Mouse (Mus musculus) MEL (cell line): ENCODE results near the gene Grap. TPM values are rescaled to one million over a fixed set of nuclear protein-coding genes. Genes with fewer than 3 reads are reported as not detected.
A peak's percentile ranks its signal among the peaks of the same experiment; 100 is the strongest.

Experiments used
- DNase-seq: peaks from one replicate; pipeline ENCODE4 v3.0.0; 2011; ENCODE audit warnings: low read depth, low spot score
- H3K27ac ChIP-seq: 2 replicates; pipeline ENCODE4 v1.5.1; 2012; ENCODE audit warnings: low read depth, mild to moderate bottlenecking, control low read depth, low read length, moderate library complexity; ENCODE audit not compliant: control insufficient read depth
- H3K27me3 ChIP-seq, 2 experiments: fragments of 150-350 bp in 1 of 2; sonication (generic) in 1 of 2; 2 replicates each; pipeline ENCODE4 v1.6.1; 2012; ENCODE audit warnings: low read length in 2 of 2, mild to moderate bottlenecking in 2 of 2, improper control_type of control experiment in 1 of 2, moderate library complexity in 1 of 2; ENCODE audit not compliant: insufficient read depth in 2 of 2, control insufficient read depth in 1 of 2
- H3K36me3 ChIP-seq, 2 experiments: 2 replicates each; pipeline ENCODE4 v1.6.1; 2012 to 2014; ENCODE audit warnings: low read length in 2 of 2, improper control_type of control experiment in 1 of 2, inconsistent platforms in 1 of 2, mild to moderate bottlenecking in 1 of 2; ENCODE audit not compliant: insufficient read depth in 2 of 2, control insufficient read depth in 1 of 2
- H3K4me1 ChIP-seq, 2 experiments: fragments of 150-350 bp in 1 of 2; sonication (generic) in 1 of 2; 2 replicates each; pipeline ENCODE4 v1.6.1; 2012; ENCODE audit warnings: low read length in 2 of 2, improper control_type of control experiment in 1 of 2, mild to moderate bottlenecking in 1 of 2; ENCODE audit not compliant: insufficient read depth in 2 of 2, control insufficient read depth in 1 of 2
- H3K4me3 ChIP-seq, 2 experiments: fragments of 150-350 bp in 1 of 2; sonication (generic) in 1 of 2; 2 replicates each; pipeline ENCODE4 v1.5.1; 2012; ENCODE audit warnings: low read depth in 2 of 2, low read length in 2 of 2, mild to moderate bottlenecking in 2 of 2, moderate library complexity in 2 of 2, control low read depth in 1 of 2, improper control_type of control experiment in 1 of 2; ENCODE audit not compliant: control insufficient read depth in 1 of 2, insufficient read depth in 1 of 2
- H3K79me2 ChIP-seq: 2 replicates; pipeline ENCODE4 v1.6.1; 2012; ENCODE audit warnings: mild to moderate bottlenecking, low read length, moderate library complexity; ENCODE audit not compliant: control insufficient read depth, poor library complexity, insufficient read depth
- H3K9ac ChIP-seq: 2 replicates; pipeline ENCODE4 v1.6.1; 2012; ENCODE audit warnings: low read depth, mild to moderate bottlenecking, control low read depth, low read length, moderate library complexity; ENCODE audit not compliant: control insufficient read depth, poor library complexity, severe bottlenecking
- H3K9me3 ChIP-seq: fragments of 150-350 bp; sonication (generic); replicated peaks from 2 replicates; pipeline ENCODE4 v1.6.1; 2012; ENCODE audit warnings: mild to moderate bottlenecking, low read length, improper control_type of control experiment, moderate library complexity; ENCODE audit not compliant: insufficient read depth
- CHD2 ChIP-seq: IDR thresholded peaks from 2 replicates; pipeline ENCODE4 v1.6.1; 2011; ENCODE audit warnings: low read length, improper control_type of control experiment
- CTCF ChIP-seq, 3 experiments: IDR thresholded peaks in 2 of 3; conservative IDR thresholded peaks in 1 of 3; 2 replicates each; pipeline ENCODE4 v1.5.1; 2011 to 2012; ENCODE audit warnings: low read length in 3 of 3, low read depth in 2 of 3, mild to moderate bottlenecking in 2 of 3, improper control_type of control experiment in 1 of 3, inconsistent platforms in 1 of 3, mixed read lengths in 1 of 3, moderate library complexity in 1 of 3; ENCODE audit not compliant: control insufficient read depth in 1 of 3, insufficient read depth in 1 of 3, poor library complexity in 1 of 3, severe bottlenecking in 1 of 3
- E2F4 ChIP-seq: IDR thresholded peaks from 2 replicates; pipeline ENCODE4 v1.6.1; 2011; ENCODE audit warnings: low read depth, low read length, improper control_type of control experiment, borderline replicate concordance
- EP300 ChIP-seq, 2 experiments: IDR thresholded peaks; 2 replicates each; pipeline ENCODE4 v1.6.1; 2011; ENCODE audit warnings: improper control_type of control experiment in 2 of 2, low read length in 2 of 2, low read depth in 1 of 2, mild to moderate bottlenecking in 1 of 2
- ETS1 ChIP-seq: IDR thresholded peaks from 2 replicates; pipeline ENCODE4 v1.6.1; 2012; ENCODE audit warnings: low read depth, mild to moderate bottlenecking, inconsistent platforms, low read length, improper control_type of control experiment, moderate library complexity
- GATA1 ChIP-seq: IDR thresholded peaks from 2 replicates; pipeline ENCODE4 v1.6.1; 2011; ENCODE audit warnings: low read depth, low read length, improper control_type of control experiment
- HCFC1 ChIP-seq: IDR thresholded peaks from 2 replicates; pipeline ENCODE4 v1.6.1; 2012; ENCODE audit warnings: low read depth, mild to moderate bottlenecking, inconsistent platforms, low read length, improper control_type of control experiment, moderate library complexity
- JUND ChIP-seq: IDR thresholded peaks from 2 replicates; pipeline ENCODE4 v1.6.1; 2011; ENCODE audit warnings: low read depth, mild to moderate bottlenecking, improper control_type of control experiment, low read length
- KAT2A ChIP-seq: conservative IDR thresholded peaks from 2 replicates; pipeline ENCODE4 v1.6.1; 2012; ENCODE audit warnings: low read depth, low read length, improper control_type of control experiment, inconsistent platforms
- MAZ ChIP-seq: IDR thresholded peaks from 2 replicates; pipeline ENCODE4 v1.6.1; 2012; ENCODE audit warnings: low read depth, mild to moderate bottlenecking, inconsistent platforms, low read length, improper control_type of control experiment
- MXI1 ChIP-seq: IDR thresholded peaks from 2 replicates; pipeline ENCODE4 v1.6.1; 2011; ENCODE audit warnings: mild to moderate bottlenecking, low read depth, low read length, improper control_type of control experiment
- NELFE ChIP-seq: IDR thresholded peaks from 2 replicates; pipeline ENCODE4 v1.6.1; 2011; ENCODE audit warnings: low read depth, low read length, improper control_type of control experiment
- NRF1 ChIP-seq: IDR thresholded peaks from 2 replicates; pipeline ENCODE4 v1.6.1; 2014; ENCODE audit warnings: low read depth, mild to moderate bottlenecking, inconsistent platforms, low read length, improper control_type of control experiment, moderate library complexity; ENCODE audit not compliant: poor library complexity, insufficient read depth, severe bottlenecking
- POLR2A ChIP-seq, 2 experiments: IDR thresholded peaks; 2 replicates each; pipeline ENCODE4 v1.6.1; 2011 to 2012; ENCODE audit warnings: low read length in 2 of 2, mild to moderate bottlenecking in 2 of 2, control low read depth in 1 of 2, improper control_type of control experiment in 1 of 2, low read depth in 1 of 2, moderate library complexity in 1 of 2; ENCODE audit not compliant: control insufficient read depth in 1 of 2, insufficient read depth in 1 of 2, poor library complexity in 1 of 2
- POLR2AphosphoS2 ChIP-seq: IDR thresholded peaks from 2 replicates; pipeline ENCODE4 v1.6.1; 2011; ENCODE audit warnings: low read length, improper control_type of control experiment
- POLR2AphosphoS5 ChIP-seq: IDR thresholded peaks from 2 replicates; pipeline ENCODE4 v1.6.1; 2012; ENCODE audit warnings: low read depth, borderline replicate concordance, mild to moderate bottlenecking, inconsistent platforms, low read length, moderate library complexity, mixed read lengths
- RAD21 ChIP-seq: IDR thresholded peaks from 2 replicates; pipeline ENCODE4 v1.6.1; 2011; ENCODE audit warnings: mild to moderate bottlenecking, low read depth, low read length, improper control_type of control experiment
- SIN3A ChIP-seq: IDR thresholded peaks from 2 replicates; pipeline ENCODE4 v1.6.1; 2012; ENCODE audit warnings: low read length, improper control_type of control experiment, inconsistent platforms
- SMC3 ChIP-seq: IDR thresholded peaks from 2 replicates; pipeline ENCODE4 v1.6.1; 2011; ENCODE audit warnings: low read depth, low read length, improper control_type of control experiment
- UBTF ChIP-seq: IDR thresholded peaks from 2 replicates; pipeline ENCODE4 v1.6.1; 2012; ENCODE audit warnings: low read depth, mild to moderate bottlenecking, inconsistent platforms, low read length, improper control_type of control experiment, moderate library complexity, borderline replicate concordance; ENCODE audit not compliant: insufficient read depth
- USF1 ChIP-seq: IDR thresholded peaks from 2 replicates; pipeline ENCODE4 v1.6.1; 2014; ENCODE audit warnings: low read depth, mild to moderate bottlenecking, inconsistent platforms, low read length, improper control_type of control experiment, moderate library complexity
- ZMIZ1 ChIP-seq: IDR thresholded peaks from 2 replicates; pipeline ENCODE4 v1.6.1; 2012; ENCODE audit warnings: low read depth, mild to moderate bottlenecking, inconsistent platforms, low read length, improper control_type of control experiment, moderate library complexity
- polyA plus RNA-seq, 2 experiments: library from polyadenylated mRNA; stranded (reverse) in 1 of 2; unstranded in 1 of 2; fragments of >175 nt in 1 of 2; fragments of >200 nt in 1 of 2; gene quantifications; 2 replicates each; pipeline versions ENCODE4 v1.2.1 to v1.2.4; 2012; ENCODE audit warnings: low replicate concordance in 2 of 2, low read depth in 1 of 2; ENCODE audit not compliant: insufficient read length in 2 of 2, insufficient read depth in 1 of 2, missing spikeins in 1 of 2
- total RNA-seq: library from RNA; depleted of rRNA; stranded (reverse); fragments of 300-350 nt; gene quantifications from 2 replicates; pipeline ENCODE4 v1.2.3, GENCODE M21; 2012

Gene Grap
- total and polyA plus RNA-seq, 3 experiments, result 1.8 to 2.3 TPM; not detected in 1

GRCm38 (mm10) chr11:61667782-61668181 is 14.7 kb downstream of the Grap start:
- no peaks in the 10 kb centered on the region for H3K36me3 ChIP-seq
- no peak for DNase-seq
- no peak overlapping the region for H3K9ac ChIP-seq
- no peaks in the 10 kb centered on the region for H3K9me3 ChIP-seq
- H3K79me2 ChIP-seq, result no peaks in the 10 kb centered on the region
- no peaks in the 10 kb centered on the region for H3K27me3 ChIP-seq
- no peaks in the 10 kb centered on the region for H3K4me1 ChIP-seq
- H3K27ac ChIP-seq, result no peak overlapping the region
- TF ChIP-seq KAT2A (no peak), POLR2A (IDR thresholded peaks at IDR 0.05; ENCODE audit: control insufficient read depth in 1 of 2, insufficient read depth in 1 of 2, low read depth in 1 of 2, low read length in 2 of 2, poor library complexity in 1 of 2) (no peak), GATA1 (no peak), HCFC1 (no peak), E2F4 (no peak), USF1 (no peak), SIN3A (no peak), CHD2 (no peak), NELFE (no peak), RAD21 (no peak)
- TF ChIP-seq, all 39 proteins: peak for 0
- no peak overlapping the region for H3K4me3 ChIP-seq

GRCm38 (mm10) chr11:61669492-61670490 is 16.7 kb downstream of the Grap start:
- no peaks in the 10 kb centered on the region for H3K36me3 ChIP-seq
- H3K9me3 ChIP-seq, result no peaks in the 10 kb centered on the region
- no peak for DNase-seq
- H3K9ac ChIP-seq, result no peak overlapping the region
- TF ChIP-seq JUND, result no peak
- no peak for TF ChIP-seq GATA1
- TF ChIP-seq HCFC1, result no peak
- no peak for TF ChIP-seq NRF1
- no peak for TF ChIP-seq USF1
- no peak for TF ChIP-seq ETS1
- TF ChIP-seq CTCF (IDR thresholded peaks at IDR 0.05 in 2 of 3, conservative IDR thresholded peaks at IDR 0.05 in 1 of 3; ENCODE audit: control insufficient read depth in 1 of 3, insufficient read depth in 1 of 3, low read depth in 2 of 3, low read length in 3 of 3, poor library complexity in 1 of 3, severe bottlenecking in 1 of 3), result no peak
- TF ChIP-seq UBTF, result no peak
- TF ChIP-seq EP300 (IDR thresholded peaks at IDR 0.05; ENCODE audit: low read depth in 1 of 2, low read length in 2 of 2), result no peak
- TF ChIP-seq MXI1, result no peak
- TF ChIP-seq POLR2AphosphoS5, result no peak
- no peak for TF ChIP-seq E2F4
- TF ChIP-seq MAZ, result no peak
- TF ChIP-seq SMC3, result no peak
- no peak for TF ChIP-seq POLR2AphosphoS2
- no peak for TF ChIP-seq ZMIZ1
- no peak for TF ChIP-seq POLR2A (IDR thresholded peaks at IDR 0.05; ENCODE audit: control insufficient read depth in 1 of 2, insufficient read depth in 1 of 2, low read depth in 1 of 2, low read length in 2 of 2, poor library complexity in 1 of 2)
- no peak for TF ChIP-seq SIN3A
- TF ChIP-seq, all 39 proteins: peak for 0
- no peaks in the 10 kb centered on the region for H3K4me1 ChIP-seq
- no peaks in the 10 kb centered on the region for H3K27me3 ChIP-seq
- H3K27ac ChIP-seq, result no peak overlapping the region
- no peaks in the 10 kb centered on the region for H3K79me2 ChIP-seq
- 0 out of 4 replicates have a peak overlapping the region, but pooled peaks of 1 of the 2 experiments have one; percentile 16 for H3K4me3 ChIP-seq
